Mouse (Mus musculus): ENCODE measurements around the gene Gm6164.
"Not testable (repeated sequence)": the region's sequence is repeated elsewhere in the genome, so short reads cannot be mapped to it uniquely, and the experiment has no call there.

The Gm6164 gene

DNA sequence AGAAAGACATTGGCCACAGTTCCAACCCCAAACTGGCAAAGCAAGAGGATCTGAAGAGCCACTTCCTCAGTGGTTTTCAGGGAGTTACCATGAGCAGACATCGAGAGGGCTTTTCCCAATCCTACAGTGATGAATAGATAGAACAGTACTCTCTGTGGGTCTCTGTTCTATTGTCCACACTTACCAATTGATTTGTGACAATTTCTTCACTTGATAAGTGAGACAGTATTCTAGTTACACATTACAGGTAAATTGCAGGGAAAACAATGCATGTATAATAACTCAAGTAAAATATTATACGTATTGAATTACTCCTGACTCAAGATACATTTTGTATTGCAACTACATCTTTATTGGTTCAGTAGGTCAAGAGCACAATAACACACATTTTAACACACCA is at the start of gene Gm6164:
Gm6164 (minus strand) TSS at position 101 of the 400 bp plus-strand sequence.
- DNase-seq (ENCODE audit: low spot score), result not testable (repeated sequence)

GRCm38 (mm10) chr7:20233728-20234127 is 28.3 kb upstream of the Gm6164 start, which contains the start of gene Gm4498:
TSS of gene Gm4498 (minus strand) at chr7:20233828.
- not testable (repeated sequence) for DNase-seq (ENCODE audit: low spot score)

DNA sequence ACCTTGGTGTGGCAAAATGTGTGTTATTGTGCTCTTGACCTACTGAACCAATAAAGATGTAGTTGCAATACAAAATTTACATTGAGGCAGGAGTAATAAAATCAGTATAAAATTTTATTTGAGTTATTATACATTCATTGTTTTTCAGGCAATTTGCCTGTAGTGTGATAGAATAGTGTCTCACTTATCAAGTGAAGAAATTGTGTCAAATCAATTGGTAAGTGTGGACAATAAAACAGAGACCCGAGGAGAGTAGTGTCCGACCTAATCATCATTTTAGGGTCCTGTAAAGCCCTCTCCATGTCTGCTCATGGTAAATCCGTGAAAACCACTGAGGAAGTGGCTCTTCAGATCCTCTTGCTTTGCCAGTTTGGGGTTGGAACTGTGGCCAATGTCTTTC is 12.0 kb downstream of the Gm6164 start, which contains the start of gene Vmn1r95:
Vmn1r95 (plus strand) TSS at position 301 of the 400 bp plus-strand sequence.
- not testable (repeated sequence) for DNase-seq (ENCODE audit: low spot score)

- DNase-seq (ENCODE audit: low spot score), result not testable (repeated sequence)
Measured at GRCm38 (mm10) chr7:20168277-20168676, 37.1 kb downstream of the Gm6164 start, which contains the start of gene Vmn1r94. TSS of gene Vmn1r94 (minus strand) at chr7:20168377.

All from ovary, adult 18-20 months (tissue).